Mouse (Mus musculus): ENCODE data around the gene Stx8.

DNA sequence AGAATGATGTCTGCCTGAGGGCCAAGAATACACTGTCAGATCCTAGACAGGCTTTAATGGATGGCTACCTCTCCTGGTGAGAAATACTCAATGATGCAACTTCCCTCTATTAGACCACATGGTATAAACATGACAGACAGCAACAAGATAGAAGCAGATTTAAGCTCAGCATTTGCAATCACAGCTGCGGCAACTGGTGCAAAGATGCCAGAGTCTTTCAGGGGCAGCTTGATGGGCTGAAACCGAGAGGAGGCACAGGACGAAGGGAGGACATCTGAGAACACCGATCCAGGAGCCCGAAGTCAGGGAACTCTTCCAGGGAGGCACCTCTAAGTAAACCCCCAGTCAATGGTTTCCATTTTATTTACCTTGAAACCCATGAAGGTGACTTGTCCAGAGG is 12.4 kb upstream of the Stx8 start:
- TF ChIP-seq CTCF (IDR thresholded peaks at IDR 0.05; ENCODE audit: control insufficient read depth, insufficient read depth, low read length): no peak
- TF ChIP-seq POLR2A (IDR thresholded peaks at IDR 0.05; ENCODE audit: borderline replicate concordance, control insufficient read depth, low read depth, low read length): no peak

Data from bone marrow, adult 2 months (tissue).